Mouse (Mus musculus) heart, embryonic 16.5 days (tissue): ENCODE measurements at regions not wholly inside any gene's neighbourhood (a gene's known extent, or its start where the extent isn't known, plus 50 kb on each side); places are given as distances from the start of the nearest gene placed in this dataset.

Experiments
- ATAC-seq: fragments of 200-750 bp; cut with Nextera tagmentation; replicated peaks from 2 replicates; pipeline ENCODE4 v1.8.0; 2017; ENCODE audit warnings: moderate number of reproducible peaks; ENCODE audit not compliant: insufficient read depth, low FRiP score; ENCODE audit errors: extremely low read depth
- H3K27ac ChIP-seq: fragments of 300-500 bp; sonication (generic); 2 replicates; pipeline ENCODE4 v1.5.1; 2014; ENCODE audit warnings: mild to moderate bottlenecking, low read length, control low read depth, moderate library complexity
- H3K27me3 ChIP-seq: fragments of 300-500 bp; sonication (generic); 2 replicates; pipeline ENCODE4 v1.6.1; 2014; ENCODE audit warnings: low read length, mixed read lengths; ENCODE audit not compliant: control insufficient read depth, insufficient read depth
- H3K36me3 ChIP-seq: fragments of 300-500 bp; sonication (generic); 2 replicates; pipeline ENCODE4 v1.6.1; 2014; ENCODE audit not compliant: control insufficient read depth, insufficient read depth
- H3K4me1 ChIP-seq: fragments of 300-500 bp; sonication (generic); 2 replicates; pipeline ENCODE4 v1.6.1; 2014; ENCODE audit warnings: low read length, mixed read lengths; ENCODE audit not compliant: control insufficient read depth, insufficient read depth
- H3K4me2 ChIP-seq: fragments of 300-500 bp; sonication (generic); 2 replicates; pipeline ENCODE4 v1.6.1; 2014; ENCODE audit warnings: low read depth, mild to moderate bottlenecking, control low read depth, low read length
- H3K4me3 ChIP-seq: fragments of 300-500 bp; sonication (generic); 2 replicates; pipeline ENCODE4 v1.5.1; 2014; ENCODE audit warnings: mild to moderate bottlenecking, control low read depth, low read length
- H3K9ac ChIP-seq: fragments of 300-500 bp; sonication (generic); 2 replicates; pipeline ENCODE4 v1.6.1; 2014; ENCODE audit warnings: low read length, control low read depth
- H3K9me3 ChIP-seq: fragments of 300-500 bp; sonication (generic); replicated peaks from 2 replicates; pipeline ENCODE4 v1.6.1; 2016; ENCODE audit warnings: low read length; ENCODE audit not compliant: control insufficient read depth
- WGBS: fragments of 180-500 bp; shearing (Covaris S2); extraction: QIAGEN DNeasy Blood & Tissue Kit; methylation state at CpG from one replicate; pipeline ENCODE4 v1.1.7; 2014; 5-methylcytosine and 5-hydroxymethylcytosine counted together

DNA sequence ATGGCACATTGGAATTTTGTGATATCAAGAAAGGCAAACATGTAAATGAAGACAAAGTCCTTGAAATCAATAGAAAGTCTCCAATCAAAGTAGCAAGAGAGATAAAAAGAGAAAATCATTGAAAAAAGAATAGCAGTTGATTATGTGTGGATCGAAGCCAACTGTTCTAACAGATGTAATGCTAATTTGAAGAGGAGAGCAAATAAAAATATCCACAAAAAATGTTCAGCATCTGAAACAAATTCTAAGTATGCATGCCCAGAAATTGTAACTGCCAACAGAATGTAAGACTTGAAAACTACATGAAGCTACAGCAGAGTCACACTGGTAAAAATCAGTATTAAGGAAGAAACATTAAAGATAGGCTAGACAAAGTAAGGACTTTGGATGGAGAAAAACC lies 587.2 kb upstream of the Galntl6 start:
- Histone ChIP-seq H3K9me3 (no peaks in the 10 kb centered on the region), H3K4me2 (no peak overlapping the region), H3K27me3 (no peaks in the 10 kb centered on the region), H3K27ac (no peak overlapping the region), H3K4me3 (no peak overlapping the region), H3K36me3 (no peaks in the 10 kb centered on the region), H3K9ac (no peak overlapping the region), H3K4me1 (no peaks in the 10 kb centered on the region)
- 93% methylated on average over 1 of the region's 1 CpGs for WGBS
- ATAC-seq, result no peak

DNA sequence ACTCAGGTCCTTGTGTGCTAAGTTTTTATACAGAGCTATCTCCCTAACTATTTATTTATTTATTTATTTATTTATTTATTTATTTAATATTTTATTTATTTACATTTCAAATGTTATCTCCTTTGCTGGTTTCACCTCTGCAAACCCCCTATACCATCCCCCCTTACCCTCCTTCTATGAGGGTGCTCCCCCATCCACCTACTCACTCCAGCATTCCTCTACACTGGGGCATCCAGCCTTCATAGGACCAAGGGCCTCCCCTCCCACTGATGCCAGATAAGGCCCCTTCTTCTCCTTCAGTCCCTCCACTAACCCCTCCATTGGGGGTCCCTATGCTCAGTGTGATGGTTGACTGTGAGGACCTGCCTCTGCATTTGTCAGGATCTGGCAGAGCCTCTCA lies 579.0 kb upstream of the Galntl6 start:
- Histone ChIP-seq H3K4me2 (no peak overlapping the region), H3K4me1 (no peaks in the 10 kb centered on the region), H3K4me3 (no peak overlapping the region), H3K9ac (no peak overlapping the region), H3K36me3 (no peaks in the 10 kb centered on the region), H3K9me3 (no peaks in the 10 kb centered on the region), H3K27ac (no peak overlapping the region), H3K27me3 (no peaks in the 10 kb centered on the region)
- no peak for ATAC-seq

GRCm38 (mm10) chr8:59478257-59478656 lies 565.8 kb upstream of the Galntl6 start:
- no peak overlapping the region for H3K9ac ChIP-seq
- H3K27ac ChIP-seq, result no peak overlapping the region
- no peaks in the 10 kb centered on the region for H3K27me3 ChIP-seq
- H3K4me2 ChIP-seq, result no peak overlapping the region
- no peak for ATAC-seq
- H3K9me3 ChIP-seq, result no peaks in the 10 kb centered on the region
- no peaks in the 10 kb centered on the region for H3K36me3 ChIP-seq
- WGBS, result 24% methylated on average over 3 of the region's 3 CpGs
- no peak overlapping the region for H3K4me3 ChIP-seq
- no peaks in the 10 kb centered on the region for H3K4me1 ChIP-seq

DNA sequence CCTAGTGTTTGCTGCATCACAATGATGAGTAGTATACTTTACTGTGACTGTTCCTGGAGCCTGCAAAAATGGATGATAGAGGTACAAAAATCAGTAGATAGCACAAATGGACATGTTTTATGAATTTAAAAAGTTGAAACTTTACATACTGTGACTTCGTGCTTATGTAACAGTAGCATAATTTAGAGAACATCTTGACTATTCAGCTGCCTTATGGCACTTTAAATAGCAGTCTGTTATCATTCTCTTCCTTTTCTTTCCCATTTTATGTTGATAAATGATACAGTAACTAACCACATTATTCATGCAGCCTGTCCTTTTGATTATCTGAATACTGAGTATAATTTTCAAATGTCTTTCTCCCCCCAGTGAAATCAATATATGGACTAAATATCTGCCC lies 561.8 kb upstream of the Galntl6 start:
- Histone ChIP-seq H3K4me1 (no peaks in the 10 kb centered on the region), H3K36me3 (no peaks in the 10 kb centered on the region), H3K9ac (no peak overlapping the region), H3K27ac (no peak overlapping the region), H3K27me3 (no peaks in the 10 kb centered on the region), H3K4me2 (no peak overlapping the region), H3K9me3 (no peaks in the 10 kb centered on the region), H3K4me3 (no peak overlapping the region)
- whole genome bisulfite sequencing, result 82% methylated on average over 1 of the region's 1 CpGs
- ATAC-seq, result no peak

DNA sequence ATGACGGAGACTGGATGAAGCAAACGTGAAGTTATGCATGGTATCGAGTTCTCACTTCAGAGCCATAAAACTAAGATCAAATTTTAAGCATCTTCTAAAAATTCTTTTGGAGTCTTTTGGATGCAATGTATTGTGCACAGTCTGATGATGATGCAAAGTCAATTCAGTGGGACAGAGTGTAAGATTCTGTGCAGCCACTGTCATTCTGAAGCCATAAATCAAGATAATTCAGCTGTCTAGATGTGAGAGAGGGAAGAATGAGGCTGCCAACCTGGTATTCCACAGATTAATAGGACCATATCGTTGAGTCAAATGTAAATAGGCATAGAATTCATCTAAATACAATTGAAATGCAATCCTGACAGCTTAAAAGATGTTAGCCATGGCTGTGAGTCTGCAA lies 536.2 kb upstream of the Galntl6 start:
- Histone ChIP-seq H3K4me3 (no peak overlapping the region), H3K9ac (no peak overlapping the region), H3K27me3 (no peaks in the 10 kb centered on the region), H3K36me3 (no peaks in the 10 kb centered on the region), H3K4me2 (no peak overlapping the region), H3K4me1 (peaks cover 4% of the 10 kb centered on the region; the same call in 1 of the 2 replicates), H3K9me3 (no peaks in the 10 kb centered on the region), H3K27ac (no peak overlapping the region)
- 66% methylated on average over 4 of the region's 4 CpGs for WGBS
- no peak for ATAC-seq

- H3K4me1 ChIP-seq, result no peaks in the 10 kb centered on the region
- H3K4me3 ChIP-seq, result no peak overlapping the region
- H3K27ac ChIP-seq, result no peak overlapping the region
- H3K9ac ChIP-seq, result no peak overlapping the region
- H3K9me3 ChIP-seq, result no peaks in the 10 kb centered on the region
- ATAC-seq, result 0 out of 2 replicates have a peak, but pooled peaks have one; percentile 58
- no peaks in the 10 kb centered on the region for H3K27me3 ChIP-seq
- no peak overlapping the region for H3K4me2 ChIP-seq
- no peaks in the 10 kb centered on the region for H3K36me3 ChIP-seq
These were observed 491.2 kb upstream of the Galntl6 start for GRCm38 (mm10) chr8:59403659-59404058.

DNA sequence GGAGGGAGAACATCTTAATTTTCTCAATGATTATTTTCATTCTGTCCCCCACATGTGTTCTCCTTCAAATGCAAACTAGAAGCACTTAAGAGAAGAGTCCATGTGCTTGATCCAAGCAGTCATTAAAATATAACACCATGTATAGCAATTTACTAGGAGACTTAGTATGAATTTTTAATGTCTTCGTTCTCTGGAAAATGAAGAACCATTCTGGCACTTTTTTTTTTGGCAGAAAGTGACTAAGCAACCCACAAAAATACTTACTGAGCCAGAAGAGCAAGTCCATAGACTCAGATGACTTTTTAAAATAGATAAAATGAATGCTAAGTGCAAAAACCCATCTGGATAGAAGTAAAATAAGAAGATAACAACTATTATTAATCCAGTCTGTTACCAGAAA lies 477.3 kb upstream of the Galntl6 start:
- Histone ChIP-seq H3K36me3 (no peaks in the 10 kb centered on the region), H3K9me3 (no peaks in the 10 kb centered on the region), H3K4me2 (no peak overlapping the region), H3K27me3 (no peaks in the 10 kb centered on the region), H3K27ac (no peak overlapping the region), H3K9ac (no peak overlapping the region), H3K4me3 (no peak overlapping the region), H3K4me1 (no peaks in the 10 kb centered on the region)
- 78% methylated on average over 1 of the region's 1 CpGs for WGBS
- ATAC-seq, result no peak

DNA sequence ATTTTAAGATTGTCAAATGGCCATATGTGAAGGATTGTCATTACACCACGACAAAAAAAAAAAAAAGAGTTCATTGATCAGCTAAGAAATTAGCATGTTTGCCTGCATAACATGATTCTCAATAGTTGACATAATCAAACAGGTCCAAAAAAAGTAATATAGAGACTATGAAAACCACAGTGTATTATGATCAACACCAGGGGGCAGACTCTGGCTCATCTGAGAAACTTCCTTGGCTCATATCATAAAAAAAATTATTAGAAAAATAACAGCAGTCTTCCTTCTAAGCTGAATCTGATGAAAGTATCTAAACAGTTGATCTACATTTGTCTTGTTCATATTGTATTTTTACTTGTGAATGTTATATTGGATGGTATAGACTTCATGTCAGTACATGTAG lies 472.3 kb upstream of the Galntl6 start:
- Histone ChIP-seq H3K9ac (no peak overlapping the region), H3K4me3 (no peak overlapping the region), H3K4me2 (no peak overlapping the region), H3K36me3 (no peaks in the 10 kb centered on the region), H3K27ac (no peak overlapping the region), H3K9me3 (no peaks in the 10 kb centered on the region), H3K27me3 (no peaks in the 10 kb centered on the region), H3K4me1 (no peaks in the 10 kb centered on the region)
- ATAC-seq, result no peak
- WGBS, result 28% methylated on average over 1 of the region's 1 CpGs

DNA sequence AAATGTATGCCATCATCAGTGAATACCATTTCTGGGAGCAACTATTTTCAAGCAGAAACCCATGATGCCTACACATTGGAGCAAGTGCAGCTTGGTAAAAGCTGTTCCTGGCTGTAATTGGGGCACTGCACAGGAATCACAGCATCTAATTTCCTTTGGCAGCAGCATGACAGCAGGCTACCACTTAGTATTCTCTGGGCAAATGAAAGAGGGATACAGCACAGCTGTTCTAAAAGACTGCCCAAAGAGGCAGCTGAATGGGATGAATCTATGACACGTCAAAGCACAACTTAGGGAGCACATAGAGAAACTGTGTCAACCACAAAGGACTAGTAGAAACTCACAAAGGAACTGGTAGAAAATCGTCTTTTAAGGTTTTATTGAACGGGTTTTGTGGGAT lies 440.5 kb upstream of the Galntl6 start:
- Histone ChIP-seq H3K36me3 (no peaks in the 10 kb centered on the region), H3K9ac (no peak overlapping the region), H3K4me2 (no peak overlapping the region), H3K27me3 (no peaks in the 10 kb centered on the region), H3K4me3 (no peak overlapping the region), H3K4me1 (no peaks in the 10 kb centered on the region), H3K27ac (no peak overlapping the region), H3K9me3 (no peaks in the 10 kb centered on the region)
- WGBS, result 80% methylated on average over 3 of the region's 3 CpGs
- ATAC-seq, result no peak

- no peaks in the 10 kb centered on the region for H3K4me1 ChIP-seq
- H3K4me2 ChIP-seq, result no peak overlapping the region
- no peak overlapping the region for H3K9ac ChIP-seq
- no peak overlapping the region for H3K4me3 ChIP-seq
- H3K9me3 ChIP-seq, result no peaks in the 10 kb centered on the region
- H3K36me3 ChIP-seq, result no peaks in the 10 kb centered on the region
- no peak for ATAC-seq
- no peaks in the 10 kb centered on the region for H3K27me3 ChIP-seq
- H3K27ac ChIP-seq, result no peak overlapping the region
These were observed 422.6 kb upstream of the Galntl6 start for GRCm38 (mm10) chr8:59334990-59335389.
